Mouse (Mus musculus) heart, adult 2 months (tissue): ENCODE data around the gene Trmt44. TPM values are rescaled to one million over a fixed set of nuclear protein-coding genes. Genes with fewer than 3 reads are reported as not detected.
A peak's percentile ranks its signal among the peaks of the same experiment; 100 is the strongest.

Source experiments
- DNase-seq, 2 experiments: peaks; one replicate each; pipeline ENCODE4 v3.0.0; 2021
- H3K27ac ChIP-seq: fragments of 200-600 bp; 2 replicates; pipeline ENCODE4 v1.8.1; 2022
- H3K27me3 ChIP-seq: fragments of 200-500 bp; 2 replicates; pipeline ENCODE4 v1.6.1; 2012; ENCODE audit warnings: mild to moderate bottlenecking, low read length, inconsistent platforms, mixed read lengths; ENCODE audit not compliant: control insufficient read depth, insufficient read depth
- H3K36me3 ChIP-seq: fragments of 200-500 bp; 2 replicates; pipeline ENCODE4 v1.6.1; 2012; ENCODE audit warnings: low read length, inconsistent platforms; ENCODE audit not compliant: control insufficient read depth, insufficient read depth
- H3K4me1 ChIP-seq: fragments of 200-500 bp; 2 replicates; pipeline ENCODE4 v1.6.1; 2011; ENCODE audit warnings: low read length; ENCODE audit not compliant: control insufficient read depth, insufficient read depth
- H3K4me3 ChIP-seq: fragments of 200-600 bp; 2 replicates; pipeline ENCODE4 v1.8.1; 2022
- H3K79me2 ChIP-seq: fragments of 200-500 bp; replicated peaks from 2 replicates; pipeline ENCODE4 v1.6.1; 2012; ENCODE audit warnings: mild to moderate bottlenecking, inconsistent platforms, low read length, moderate library complexity, mixed read lengths; ENCODE audit not compliant: control insufficient read depth, insufficient read depth
- H3K9ac ChIP-seq: fragments of 200-500 bp; 2 replicates; pipeline ENCODE4 v1.6.1; 2012; ENCODE audit warnings: low read depth, mild to moderate bottlenecking, control low read depth, inconsistent platforms, low read length, mixed read lengths
- CTCF ChIP-seq: fragments of 200-600 bp; IDR thresholded peaks from 2 replicates; pipeline ENCODE4 v1.8.1; 2022; ENCODE audit warnings: antibody characterized with exemption, mild to moderate bottlenecking, moderate library complexity
- EP300 ChIP-seq: fragments of 200-500 bp; IDR thresholded peaks from 2 replicates; pipeline ENCODE4 v1.6.1; 2011; ENCODE audit warnings: low read depth, low read length, control low read depth; ENCODE audit not compliant: insufficient read depth
- POLR2A ChIP-seq: fragments of 200-500 bp; IDR thresholded peaks from 2 replicates; pipeline ENCODE4 v1.6.1; 2011; ENCODE audit warnings: mild to moderate bottlenecking, low read depth, low read length, control low read depth; ENCODE audit not compliant: insufficient read depth
- WGBS: fragments of 180-500 bp; shearing (Covaris S2); methylation state at CpG from one replicate; pipeline ENCODE4 v1.1.7; 2018; 5-methylcytosine and 5-hydroxymethylcytosine counted together
- intact Hi-C: fragments of 180-260 bp; cut with DNase I; formaldehyde crosslinking; loops from one replicate; pipeline ENCODE4 v1.15.1; 2025
- polyA plus RNA-seq: library from polyadenylated mRNA; depleted of rRNA; stranded (reverse); fragments of >200 nt; gene quantifications from 2 replicates; pipeline ENCODE4 v1.2.3, GENCODE M21; 2012; rRNA removed
- total RNA-seq, 2 experiments: library from RNA; stranded (reverse); gene quantifications; 2 replicates each; pipeline ENCODE4 v1.2.3; 2021

Gene Trmt44
- total and polyA plus RNA-seq, 3 experiments: 1.7 to 2.0 (median 1.9) TPM

GRCm38 (mm10) chr5:35510589-35510988 is 64.3 kb downstream of the Trmt44 start:
- Histone ChIP-seq H3K79me2 (no peaks in the 10 kb centered on the region), H3K4me1 (no peaks in the 10 kb centered on the region), H3K27ac (no peak overlapping the region), H3K9ac (no peak overlapping the region), H3K36me3 (no peaks in the 10 kb centered on the region), H3K4me3 (no peak overlapping the region), H3K27me3 (no peaks in the 10 kb centered on the region)
- intact Hi-C loops: loop anchor here (1.0 kb wide), 1 partner anchor 148 kb away; no protein-coding TSS in a partner anchor
- peak; percentile 14 to 31 for DNase-seq
- TF ChIP-seq EP300: no peak
- peak; percentile 81 for TF ChIP-seq CTCF
- no peak for TF ChIP-seq POLR2A
- WGBS: 6% methylated on average over 5 of the region's 5 CpGs

Other genes with a start within 250 kb of the Trmt44 start
- gene Hmx1, start 186.0 kb downstream of the Trmt44 start, total RNA-seq: not detected
- gene Hmx1, start 186.0 kb downstream of the Trmt44 start, polyA plus RNA-seq: not detected in 2 replicates
- under 1 TPM; 0.39 to 0.50 TPM for gene Cpz, start 49.4 kb downstream of the Trmt44 start, total RNA-seq
- gene Cpz, start 49.4 kb downstream of the Trmt44 start, polyA plus RNA-seq: 2.2 and 2.3 TPM in 2 replicates
- 10 to 100 TPM; 21.8 to 28.3 TPM for gene Acox3, start 8.0 kb upstream of the Trmt44 start, total RNA-seq
- 22.5 and 25.5 TPM in 2 replicates for gene Acox3, start 8.0 kb upstream of the Trmt44 start, polyA plus RNA-seq
- 100 to 1,000 TPM; 101 to 102 TPM for gene Htra3, start 104.7 kb upstream of the Trmt44 start, total RNA-seq
- gene Htra3, start 104.7 kb upstream of the Trmt44 start, polyA plus RNA-seq: 130 and 147 TPM in 2 replicates
- 1 to 10 TPM; 5.7 to 7.2 TPM for gene Sh3tc1, start 164.9 kb upstream of the Trmt44 start, total RNA-seq
- gene Sh3tc1, start 164.9 kb upstream of the Trmt44 start, polyA plus RNA-seq: 6.3 and 6.8 TPM in 2 replicates
- 10 to 100 TPM; 20.1 to 20.8 TPM for gene Ablim2, start 182.8 kb upstream of the Trmt44 start, total RNA-seq
- gene Ablim2, start 182.8 kb upstream of the Trmt44 start, polyA plus RNA-seq: 32.7 and 41.0 TPM in 2 replicates